In the genomic region with DNA sequence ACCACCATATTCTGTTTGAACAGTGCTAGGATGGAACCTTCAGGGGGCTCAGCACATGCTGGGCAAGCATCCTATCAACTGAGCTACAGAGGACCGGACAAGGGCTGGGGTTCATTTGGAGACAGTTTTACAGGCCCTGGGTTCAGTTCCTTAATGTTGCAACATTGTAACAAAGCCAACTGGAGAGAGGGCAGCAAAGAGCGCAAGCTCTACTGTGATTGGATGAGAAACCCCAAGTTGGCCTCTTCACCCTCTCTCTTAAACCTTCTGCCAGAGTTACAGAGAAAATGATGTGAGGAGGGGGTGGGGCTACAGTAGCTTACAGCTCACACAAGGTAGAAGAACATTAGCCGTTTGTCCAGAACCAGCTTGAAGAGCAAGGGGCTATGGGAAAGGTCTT, we compare ENCODE assay signal across 25 mouse cellular contexts. TPM values are rescaled to one million over a fixed set of nuclear protein-coding genes. Genes with fewer than 3 reads are reported as not detected.
"Had no signal": no experiment of that assay in that cellular context is flagged by ENCODE, and none has a peak within 500 bp of the region (broad histone marks: within the 10 kb centered on the region; RNA-seq: fewer than 3 reads in every experiment).

No protein-coding gene starts in this region.

- H3K4me1 ChIP-seq: liver, embryonic 13.5 days; midbrain, embryonic 13.5 days had no signal

- H3K4me3 ChIP-seq: intestine, embryonic 15.5 days; layer of hippocampus, adult 2 months; liver, embryonic 13.5 days; megakaryocyte, embryonic 14.5 days; midbrain, embryonic 10.5 days; midbrain, embryonic 13.5 days had no signal

- H3K36me3 ChIP-seq: intestine, embryonic 15.5 days; liver, embryonic 13.5 days; midbrain, embryonic 10.5 days; midbrain, embryonic 13.5 days had no signal

- H3K9ac ChIP-seq: intestine, embryonic 15.5 days; liver, embryonic 13.5 days; midbrain, embryonic 13.5 days had no signal

- ATAC-seq: intestine, embryonic 15.5 days; midbrain, embryonic 13.5 days; midbrain, embryonic 16.5 days had no signal

- H3K4me2 ChIP-seq: intestine, embryonic 15.5 days; liver, embryonic 13.5 days; midbrain, embryonic 13.5 days had no signal

- H3K27ac ChIP-seq: intestine, embryonic 15.5 days; kidney, postnatal 0 days; layer of hippocampus, adult 2 months; liver, embryonic 13.5 days; midbrain, embryonic 10.5 days; midbrain, embryonic 13.5 days; stomach, postnatal 0 days had no signal

- H3K9me3 ChIP-seq: intestine, embryonic 15.5 days; liver, embryonic 13.5 days; midbrain, embryonic 10.5 days; midbrain, embryonic 13.5 days had no signal

- H3K27me3 ChIP-seq: intestine, embryonic 15.5 days; midbrain, embryonic 13.5 days had no signal

- DNase-seq: kidney, adult 11 months; kidney, adult 9 months; kidney, postnatal 25 days; layer of hippocampus, adult 9-11 months; liver, embryonic 13.5 days; right cerebral cortex, adult 18-20 months; right cerebral cortex, postnatal 14 days; right cerebral cortex, postnatal 4 days; thymus, adult 2 months; thymus, postnatal 14 days; thymus, postnatal 4 days had no signal

RNA-seq across cellular contexts. Expression of a gene that starts 15.2 kb away (rescaled TPM):
- total RNA-seq: liver, adult 2 months had no signal
- polyA plus RNA-seq: intestine, embryonic 15.5 days; limb, embryonic 11.5 days; liver, adult 2 months; liver, embryonic 13.5 days; liver, embryonic 16.5 days; midbrain, embryonic 10.5 days; neural tube, embryonic 11.5 days; neural tube, embryonic 14.5 days; stomach, embryonic 14.5 days had no signal
